Mouse (Mus musculus) G1E (cell line): ENCODE measurements around the gene Arid2.

ENCODE experiments used
- CTCF ChIP-seq: IDR thresholded peaks from 2 replicates; pipeline ENCODE4 v1.5.1; 2012; ENCODE audit warnings: low read depth, low read length, inconsistent platforms, mixed read lengths
- GATA1 ChIP-seq: IDR thresholded peaks from 2 replicates; pipeline ENCODE4 v1.6.1; 2012; ENCODE audit warnings: borderline replicate concordance, low read length, inconsistent platforms, mixed read lengths
- TAL1 ChIP-seq: conservative IDR thresholded peaks from 2 replicates; pipeline ENCODE4 v1.6.1; 2012; ENCODE audit warnings: low read depth, low read length, inconsistent platforms, mixed read lengths

DNA sequence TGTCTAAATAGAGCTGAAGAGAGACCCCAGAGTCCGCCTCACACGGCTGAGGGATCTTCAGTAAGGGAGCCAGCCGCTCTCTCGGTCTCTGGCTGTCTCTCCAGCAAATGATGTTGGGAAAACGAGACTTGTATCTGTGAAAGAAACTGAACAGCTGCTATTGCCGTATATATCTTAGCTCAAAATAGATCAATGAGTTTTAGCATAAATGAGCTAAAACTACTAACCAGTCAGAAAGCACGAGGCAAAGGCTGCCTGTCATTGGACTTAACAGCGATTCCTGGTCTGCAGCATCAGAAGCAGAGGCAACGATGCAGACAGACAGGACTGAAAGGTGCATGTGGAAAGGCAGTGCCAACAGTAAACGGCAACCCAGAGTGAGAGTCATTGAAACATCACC, 111.0 kb downstream of the Arid2 start:
- TF ChIP-seq GATA1, result no peak
- TF ChIP-seq CTCF, result no peak
- no peak for TF ChIP-seq TAL1
